Mouse (Mus musculus): ENCODE results near the gene Dus3l. TPM values are rescaled to one million over a fixed set of nuclear protein-coding genes. Genes with fewer than 3 reads are reported as not detected.
A peak's percentile ranks its signal among the peaks of the same experiment; 100 is the strongest.

Dus3l gene
- total RNA-seq (2014; rRNA removed) (91.0 and 93.8 TPM in 2 replicates), polyA plus RNA-seq (2015; fragmentation: Nextera tagmentation; extraction: Ambion mirVana) (103 and 114 TPM in 2 replicates)

- Histone ChIP-seq H3K27ac (ENCODE audit: low read depth, low read length) (peak within 1 kb of the TSS; percentile 96), H3K9ac (replicated peaks; ENCODE audit: low read length, poor library complexity, severe bottlenecking) (peak within 1 kb of the TSS; percentile 82), H3K4me3 (ENCODE audit: low read depth, low read length) (peak within 1 kb of the TSS; percentile 63), H3K27me3 (ENCODE audit: insufficient read depth, low read length) (0 out of 2 replicates have a peak, but pooled peaks cover 3% of the 10 kb centered on the region), H3K36me3 (ENCODE audit: insufficient read depth, low read length) (peaks cover 30% of the 10 kb centered on the region), H3K4me1 (ENCODE audit: insufficient read depth, low read length) (peaks cover 15% of the 10 kb centered on the region), H3K4me2 (ENCODE audit: low read depth, low read length, poor library complexity, severe bottlenecking) (peak within 1 kb of the TSS; percentile 73), H3K9me3 (ENCODE audit: low read length) (no peaks in the 10 kb centered on the region)
- ATAC-seq (ENCODE audit: low FRiP score): peak; percentile 87
- TF ChIP-seq CTCF (IDR thresholded peaks at IDR 0.05): no peak
- peak; percentile 96 for DNase-seq (ENCODE audit: low spot score)
- WGBS: 2% methylated on average over 56 of the region's 58 CpGs
Measured at GRCm38 (mm10) chr17:56764474-56765354, at the start of gene Dus3l. Gene Dus3l (plus strand): TSS chr17:56764757.

- Histone ChIP-seq H3K27me3 (ENCODE audit: insufficient read depth, low read length) (no peaks in the 10 kb centered on the region), H3K9me3 (ENCODE audit: low read length) (no peaks in the 10 kb centered on the region), H3K4me2 (ENCODE audit: low read depth, low read length, poor library complexity, severe bottlenecking) (peak overlapping the region; percentile 62), H3K4me1 (ENCODE audit: insufficient read depth, low read length) (peaks cover 15% of the 10 kb centered on the region), H3K36me3 (ENCODE audit: insufficient read depth, low read length) (peaks cover 22% of the 10 kb centered on the region), H3K27ac (ENCODE audit: low read depth, low read length) (no peak overlapping the region), H3K9ac (replicated peaks; ENCODE audit: low read length, poor library complexity, severe bottlenecking) (peak overlapping the region; percentile 67; the same call in 1 of the 2 replicates), H3K4me3 (ENCODE audit: low read depth, low read length) (peak overlapping the region; percentile 60; the same call in 1 of the 2 replicates)
- no peak for ATAC-seq (ENCODE audit: low FRiP score)
- DNase-seq (ENCODE audit: low spot score): no peak
- no peak for TF ChIP-seq CTCF (IDR thresholded peaks at IDR 0.05)
- 60% methylated on average over 11 of the region's 11 CpGs for WGBS
Measured at GRCm38 (mm10) chr17:56715360-56715759, 49.2 kb upstream of the Dus3l start.

- Histone ChIP-seq H3K9ac (replicated peaks; ENCODE audit: low read length, poor library complexity, severe bottlenecking) (peak overlapping the region; percentile 67), H3K4me3 (ENCODE audit: low read depth, low read length) (peak overlapping the region; percentile 60), H3K4me1 (ENCODE audit: insufficient read depth, low read length) (peaks cover 15% of the 10 kb centered on the region), H3K27ac (ENCODE audit: low read depth, low read length) (peak overlapping the region; percentile 84), H3K4me2 (ENCODE audit: low read depth, low read length, poor library complexity, severe bottlenecking) (peak overlapping the region; percentile 62), H3K27me3 (ENCODE audit: insufficient read depth, low read length) (no peaks in the 10 kb centered on the region), H3K36me3 (ENCODE audit: insufficient read depth, low read length) (peaks cover 15% of the 10 kb centered on the region), H3K9me3 (ENCODE audit: low read length) (no peaks in the 10 kb centered on the region)
- no peak for TF ChIP-seq CTCF (IDR thresholded peaks at IDR 0.05)
- WGBS: 22% methylated on average over 22 of the region's 22 CpGs
- ATAC-seq (ENCODE audit: low FRiP score): no peak
- DNase-seq (ENCODE audit: low spot score): no peak
Measured at GRCm38 (mm10) chr17:56715914-56716654, 48.5 kb upstream of the Dus3l start.

GRCm38 (mm10) chr17:56716655-56717362 is 47.7 kb upstream of the Dus3l start:
- Histone ChIP-seq H3K27me3 (ENCODE audit: insufficient read depth, low read length) (no peaks in the 10 kb centered on the region), H3K4me3 (ENCODE audit: low read depth, low read length) (peak overlapping the region; percentile 60), H3K9me3 (ENCODE audit: low read length) (no peaks in the 10 kb centered on the region), H3K9ac (replicated peaks; ENCODE audit: low read length, poor library complexity, severe bottlenecking) (peak overlapping the region; percentile 67), H3K4me2 (ENCODE audit: low read depth, low read length, poor library complexity, severe bottlenecking) (peak overlapping the region; percentile 62), H3K27ac (ENCODE audit: low read depth, low read length) (peak overlapping the region; percentile 84), H3K4me1 (ENCODE audit: insufficient read depth, low read length) (peaks cover 15% of the 10 kb centered on the region), H3K36me3 (ENCODE audit: insufficient read depth, low read length) (peaks cover 14% of the 10 kb centered on the region)
- DNase-seq (ENCODE audit: low spot score): peak; percentile 99
- no peak; the same call in 1 of the 2 replicates for TF ChIP-seq CTCF (IDR thresholded peaks at IDR 0.05)
- WGBS: under 1% methylated on average over 48 of the region's 55 CpGs
- peak; percentile 94 for ATAC-seq (ENCODE audit: low FRiP score)

GRCm38 (mm10) chr17:56717363-56718058 is 47.0 kb upstream of the Dus3l start, which contains the start of the genes Ndufa11 and Vmac:
Gene Ndufa11 (plus strand): TSS chr17:56717767.
Gene Vmac (minus strand): TSS chr17:56718022.
- Histone ChIP-seq H3K36me3 (ENCODE audit: insufficient read depth, low read length) (peaks cover 14% of the 10 kb centered on the region), H3K27me3 (ENCODE audit: insufficient read depth, low read length) (no peaks in the 10 kb centered on the region), H3K4me2 (ENCODE audit: low read depth, low read length, poor library complexity, severe bottlenecking) (peak within 1 kb of the TSS; percentile 62), H3K4me1 (ENCODE audit: insufficient read depth, low read length) (peaks cover 15% of the 10 kb centered on the region), H3K9me3 (ENCODE audit: low read length) (no peaks in the 10 kb centered on the region), H3K4me3 (ENCODE audit: low read depth, low read length) (peak within 1 kb of the TSS; percentile 60), H3K9ac (replicated peaks; ENCODE audit: low read length, poor library complexity, severe bottlenecking) (peak within 1 kb of the TSS; percentile 67), H3K27ac (ENCODE audit: low read depth, low read length) (peak within 1 kb of the TSS; percentile 84)
- peak; percentile 99 for DNase-seq (ENCODE audit: low spot score)
- ATAC-seq (ENCODE audit: low FRiP score): peak; percentile 83
- WGBS: under 1% methylated on average over 59 of the region's 59 CpGs
- TF ChIP-seq CTCF (IDR thresholded peaks at IDR 0.05): no peak
